ENCODE assay signal across 12 mouse cellular contexts in the genomic region with DNA sequence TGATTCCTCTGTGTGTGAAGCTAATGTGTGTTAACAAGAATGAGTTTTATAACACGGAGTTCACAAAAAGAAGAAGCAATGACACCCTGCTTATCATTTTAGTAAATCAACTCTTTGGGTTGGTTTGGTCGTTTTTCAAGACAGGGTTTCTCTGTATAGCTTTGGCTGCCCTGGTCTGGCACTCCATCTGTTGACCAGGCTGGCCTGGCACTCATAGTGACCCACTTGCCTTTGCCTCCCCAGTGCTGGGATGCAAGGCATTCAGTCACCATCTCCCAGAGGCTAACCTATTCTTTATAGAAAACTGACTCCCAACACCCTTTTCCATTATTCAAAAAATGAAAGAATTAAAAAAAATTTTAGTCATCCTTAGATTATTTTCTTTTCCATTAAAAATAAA.
"Had no signal": no experiment of that assay in that cellular context is flagged by ENCODE, and none has a peak within 500 bp of the region (broad histone marks: within the 10 kb centered on the region; RNA-seq: fewer than 3 reads in every experiment).

No protein-coding gene starts in this region.

- DNase-seq: kidney, adult 9 months; kidney, postnatal 36 days; lung, adult 18-20 months; lung, postnatal 36 days; midbrain, embryonic 14.5 days; retina, postnatal 1 day; right cerebral cortex, postnatal 4 days; thymus, adult 2 months; thymus, postnatal 25 days had no signal

- H3K4me3 ChIP-seq: limb, embryonic 13.5 days; neural tube, embryonic 12.5 days; stomach, embryonic 15.5 days had no signal

- H3K4me1 ChIP-seq: neural tube, embryonic 12.5 days had no signal
